Mouse (Mus musculus) spleen, adult 2 months (tissue): ENCODE results near the gene Bace2.

ENCODE experiments used
- CTCF ChIP-seq: fragments of 200-500 bp; IDR thresholded peaks from 2 replicates; pipeline ENCODE4 v1.5.1; 2011; ENCODE audit warnings: mild to moderate bottlenecking, inconsistent platforms; ENCODE audit not compliant: insufficient read depth, insufficient read length, insufficient replicate concordance; ENCODE audit errors: extremely low read depth
- POLR2A ChIP-seq: fragments of 200-500 bp; IDR thresholded peaks from 2 replicates; pipeline ENCODE4 v1.6.1; 2011; ENCODE audit warnings: low read depth, low read length, inconsistent platforms

DNA sequence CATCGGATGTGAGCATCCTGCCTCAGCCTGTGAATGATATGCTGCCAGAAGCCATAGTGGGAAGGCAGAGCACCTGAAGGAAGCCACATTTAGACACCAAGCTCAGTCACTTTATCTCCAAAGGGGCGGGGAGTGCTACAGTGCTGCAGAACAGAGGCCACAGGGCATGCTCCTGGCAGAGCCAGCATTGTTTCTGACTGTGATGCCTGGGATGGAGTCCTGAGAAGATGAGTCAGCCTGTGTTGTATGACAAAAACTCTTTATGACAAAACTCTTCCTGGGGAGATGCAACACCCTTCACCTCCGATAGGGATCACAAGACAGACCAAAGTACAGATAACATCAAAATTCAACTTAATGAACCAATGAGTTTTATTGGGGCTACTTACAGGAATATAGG lies 35.0 kb upstream of the Bace2 start:
- TF ChIP-seq POLR2A: no peak
- no peak for TF ChIP-seq CTCF
